Mouse (Mus musculus) megakaryocyte, adult 5-6 weeks (primary cell): ENCODE measurements around the gene Fbxo48. TPM values are rescaled to one million over a fixed set of nuclear protein-coding genes. Genes with fewer than 3 reads are reported as not detected.

Experiments used
- total RNA-seq, 2 experiments: library from RNA; stranded (forward) in 1 of 2; stranded (reverse) in 1 of 2; fragments of 153-499, 151-499 nt in 1 of 2; fragments of 221-1000, 200-1000 nt in 1 of 2; gene quantifications; 2 replicates each; pipeline versions ENCODE4 v1.2.3 to v1.2.4; 2015 to 2017

Fbxo48 gene
- total RNA-seq, 2 experiments from 2014 or later, result 11.4 to 12.2 TPM

Other genes starting within 250 kb of the Fbxo48 start
- gene Egfr, start 199.2 kb upstream of the Fbxo48 start, total RNA-seq (2015), result 0.39 and 0.94 TPM in 2 replicates
- 0.11 and 0.37 TPM in 2 replicates for gene Egfr, start 199.2 kb upstream of the Fbxo48 start, total RNA-seq (2017)
- gene Cnrip1, start 100.2 kb downstream of the Fbxo48 start, total RNA-seq (2015), result 0.51 and 0.89 TPM in 2 replicates
- 0.66 TPM in 1 of 2 replicates, not detected in the other for gene Cnrip1, start 100.2 kb downstream of the Fbxo48 start, total RNA-seq (2017)
- gene Plek, start 101.0 kb downstream of the Fbxo48 start, total RNA-seq (2015), result 117 and 124 TPM in 2 replicates
- 132 and 133 TPM in 2 replicates for gene Plek, start 101.0 kb downstream of the Fbxo48 start, total RNA-seq (2017)
- gene Ppp3r1, start 207.9 kb downstream of the Fbxo48 start, total RNA-seq (2015), result 66.9 and 72.9 TPM in 2 replicates
- gene Ppp3r1, start 207.9 kb downstream of the Fbxo48 start, total RNA-seq (2017), result 79.8 and 91.7 TPM in 2 replicates
- 9.2 and 13.9 TPM in 2 replicates for gene Wdr92, start 230.7 kb downstream of the Fbxo48 start, total RNA-seq (2015)
- 13.6 and 16.4 TPM in 2 replicates for gene Wdr92, start 230.7 kb downstream of the Fbxo48 start, total RNA-seq (2017)